Mouse (Mus musculus) central nervous system, embryonic 11.5 days (tissue): ENCODE data around the gene Samt1. TPM values are rescaled to one million over a fixed set of nuclear protein-coding genes. Genes with fewer than 3 reads are reported as not detected.

Source experiments
- polyA plus RNA-seq: library from polyadenylated mRNA; depleted of rRNA; stranded (reverse); fragments of >200 nt; gene quantifications from 2 replicates; pipeline ENCODE4 v1.2.3, GENCODE M21; 2012; rRNA removed

The Samt1 gene
- polyA plus RNA-seq, result not detected in 2 replicates

GRCm38 (mm10) chrX:154012540-154012939, at the start of gene Samt1:
TSS of gene Samt1 (minus strand) at chrX:154012640.

GRCm38 (mm10) chrX:154054939-154055338, 42.5 kb upstream of the Samt1 start, which contains the start of gene Gm10057:
TSS of gene Gm10057 (minus strand) at chrX:154055039.

GRCm38 (mm10) chrX:154033727-154034126, 21.3 kb upstream of the Samt1 start, which contains the start of gene 4921511M17Rik:
TSS of gene 4921511M17Rik (minus strand) at chrX:154033827.

Other genes with a start within 250 kb of the Samt1 start
- gene Spin2c, start 180.4 kb downstream of the Samt1 start, polyA plus RNA-seq, result 11.9 and 18.2 TPM in 2 replicates
- gene 4921511M17Rik, start 21.2 kb upstream of the Samt1 start, polyA plus RNA-seq, result not detected in 2 replicates
- gene Gm10057, start 42.4 kb upstream of the Samt1 start, polyA plus RNA-seq, result not detected in 2 replicates
- not detected in 2 replicates for gene Gm15140, start 108.0 kb upstream of the Samt1 start, polyA plus RNA-seq